Mouse (Mus musculus) testis, adult 2 months (tissue): Measurements from ENCODE around the gene Naa30.

Source experiments
- CTCF ChIP-seq: fragments of 200-500 bp; IDR thresholded peaks from 2 replicates; pipeline ENCODE4 v1.5.1; 2012; ENCODE audit warnings: low read depth, mild to moderate bottlenecking, inconsistent platforms, low read length, moderate library complexity; ENCODE audit not compliant: control insufficient read depth, insufficient read depth, insufficient replicate concordance
- POLR2A ChIP-seq: fragments of 200-500 bp; IDR thresholded peaks from 2 replicates; pipeline ENCODE4 v1.6.1; 2012; ENCODE audit warnings: low read depth, mild to moderate bottlenecking, inconsistent platforms, low read length, moderate library complexity; ENCODE audit not compliant: control insufficient read depth

- TF ChIP-seq CTCF, result no peak
- no peak for TF ChIP-seq POLR2A
These were observed 55.0 kb downstream of the Naa30 start for GRCm38 (mm10) chr14:49226986-49227385.
